Mouse (Mus musculus) heart, adult 2 months (tissue): ENCODE data around the gene Pld1.
A peak's percentile ranks its signal among the peaks of the same experiment; 100 is the strongest.

Experiments used
- CTCF ChIP-seq: fragments of 200-600 bp; IDR thresholded peaks from 2 replicates; pipeline ENCODE4 v1.8.1; 2022; ENCODE audit warnings: antibody characterized with exemption, mild to moderate bottlenecking, moderate library complexity
- EP300 ChIP-seq: fragments of 200-500 bp; IDR thresholded peaks from 2 replicates; pipeline ENCODE4 v1.6.1; 2011; ENCODE audit warnings: low read depth, low read length, control low read depth; ENCODE audit not compliant: insufficient read depth
- POLR2A ChIP-seq: fragments of 200-500 bp; IDR thresholded peaks from 2 replicates; pipeline ENCODE4 v1.6.1; 2011; ENCODE audit warnings: mild to moderate bottlenecking, low read depth, low read length, control low read depth; ENCODE audit not compliant: insufficient read depth

- no peak for TF ChIP-seq POLR2A
- TF ChIP-seq CTCF: peak; percentile 92
- TF ChIP-seq EP300: peak; percentile 81; the same call in 1 of the 2 replicates
Observed at GRCm38 (mm10) chr3:27982436-27983017, 44.0 kb downstream of the Pld1 start.
